Mouse (Mus musculus) layer of hippocampus, postnatal 36 days (tissue): ENCODE measurements around the gene Il25. TPM values are rescaled to one million over a fixed set of nuclear protein-coding genes. Genes with fewer than 3 reads are reported as not detected.

Experiments
- microRNA-seq, 2 experiments: library from miRNA; unstranded; fragments of <30 nt; microRNA quantifications; one replicate each; pipeline ENCODE4 v1.2.0; 2021
- total RNA-seq, 2 experiments: library from RNA; stranded (reverse); gene quantifications; 2 replicates each; pipeline ENCODE4 v1.2.3; 2021

The Il25 gene
- total RNA-seq, 2 experiments from 2014 or later: not detected

Small RNA genes within 50 kb of the gene (microRNA-seq; reads per million reads assigned to microRNA genes)
- 0.30 to 0.63 reads per million in 2 experiments for gene Mir208a
- gene Mir208b: 1.3 to 1.8 reads per million in 2 experiments

Other genes with a start within 250 kb of the Il25 start
- 10 to 100 TPM; 24.0 to 26.3 TPM for gene 1700123O20Rik, start 246.5 kb upstream of the Il25 start, total RNA-seq
- gene Acin1, start 245.8 kb upstream of the Il25 start, total RNA-seq: 100 to 1,000 TPM; 210 to 242 TPM
- gene Gm29776, start 233.9 kb upstream of the Il25 start, total RNA-seq: not detected
- gene Cebpe, start 220.5 kb upstream of the Il25 start, total RNA-seq: not detected
- 10 to 100 TPM; 49.1 to 50.1 TPM for gene Slc7a8, start 150.7 kb upstream of the Il25 start, total RNA-seq
- gene Rnf212b, start 118.6 kb upstream of the Il25 start, total RNA-seq: not detected
- gene Homez, start 61.7 kb upstream of the Il25 start, total RNA-seq: 10 to 100 TPM; 21.2 to 25.8 TPM
- gene Ppp1r3e, start 55.1 kb upstream of the Il25 start, total RNA-seq: 10 to 100 TPM; 17.9 to 20.7 TPM
- 100 to 1,000 TPM; 120 to 126 TPM for gene Bcl2l2, start 49.3 kb upstream of the Il25 start, total RNA-seq
- 10 to 100 TPM in 1 of 2 experiments, 1 to 10 TPM in 1; 7.5 to 14.5 TPM for gene Gm20521, start 49.3 kb upstream of the Il25 start, total RNA-seq
- gene Pabpn1, start 40.2 kb upstream of the Il25 start, total RNA-seq: 100 to 1,000 TPM; 231 to 275 TPM
- gene Slc22a17, start 19.6 kb upstream of the Il25 start, total RNA-seq: 100 to 1,000 TPM; 661 to 670 TPM
- 10 to 100 TPM; 10.3 to 11.7 TPM for gene Efs, start 6.6 kb upstream of the Il25 start, total RNA-seq
- gene Cmtm5, start 3.6 kb downstream of the Il25 start, total RNA-seq: 10 to 100 TPM; 70.3 to 80.4 TPM
- 1 to 10 TPM; 1.1 to 2.3 TPM for gene Myh6, start 34.2 kb downstream of the Il25 start, total RNA-seq
- gene Gm17428, start 44.2 kb downstream of the Il25 start, total RNA-seq: not detected
- 1 to 10 TPM; 7.9 to 9.2 TPM for gene Myh7, start 61.9 kb downstream of the Il25 start, total RNA-seq
- 10 to 100 TPM; 30.7 to 33.8 TPM for gene Ngdn, start 82.8 kb downstream of the Il25 start, total RNA-seq
- gene Zfhx2, start 159.6 kb downstream of the Il25 start, total RNA-seq: 10 to 100 TPM; 52.0 to 64.3 TPM
- 10 to 100 TPM; 18.2 to 19.6 TPM for gene Thtpa, start 162.1 kb downstream of the Il25 start, total RNA-seq
- gene Ap1g2, start 173.9 kb downstream of the Il25 start, total RNA-seq: 10 to 100 TPM; 17.4 to 19.2 TPM
- 100 to 1,000 TPM; 447 to 471 TPM for gene Jph4, start 184.2 kb downstream of the Il25 start, total RNA-seq